Mouse (Mus musculus): Measurements from ENCODE around the gene Zdhhc5.

DNA sequence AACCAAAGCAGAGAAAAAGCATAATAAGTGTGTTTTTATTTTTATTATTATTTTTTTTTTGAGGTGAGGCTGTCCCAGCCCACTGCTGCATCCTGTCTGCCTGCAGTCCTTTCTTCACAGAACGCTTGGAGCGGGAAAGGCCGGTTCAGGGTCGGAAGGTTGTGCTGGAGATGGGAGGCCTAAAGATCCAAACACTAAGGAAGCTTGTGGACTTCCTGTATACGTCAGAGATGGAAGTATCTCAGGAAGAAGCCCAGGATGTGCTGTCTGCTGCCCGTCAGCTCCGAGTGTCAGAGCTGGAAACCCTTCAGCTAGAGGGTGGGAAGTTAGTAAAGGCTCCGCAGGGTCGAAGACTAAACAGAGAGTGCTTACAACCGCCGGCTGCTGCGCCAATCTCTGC is 48.9 kb downstream of the Zdhhc5 start:
- no peak for TF ChIP-seq CTCF (conservative IDR thresholded peaks at IDR 0.05; ENCODE audit: low read length)
- TF ChIP-seq NANOG (IDR thresholded peaks at IDR 0.05; ENCODE audit: borderline replicate concordance, low read length): no peak
